Mouse (Mus musculus) heart, adult 2 months (tissue): ENCODE data around the gene Rnaseh2a.

Experiments used
- EP300 ChIP-seq: fragments of 200-500 bp; IDR thresholded peaks from 2 replicates; pipeline ENCODE4 v1.6.1; 2011; ENCODE audit warnings: low read depth, low read length, control low read depth; ENCODE audit not compliant: insufficient read depth
- POLR2A ChIP-seq: fragments of 200-500 bp; IDR thresholded peaks from 2 replicates; pipeline ENCODE4 v1.6.1; 2011; ENCODE audit warnings: mild to moderate bottlenecking, low read depth, low read length, control low read depth; ENCODE audit not compliant: insufficient read depth

DNA sequence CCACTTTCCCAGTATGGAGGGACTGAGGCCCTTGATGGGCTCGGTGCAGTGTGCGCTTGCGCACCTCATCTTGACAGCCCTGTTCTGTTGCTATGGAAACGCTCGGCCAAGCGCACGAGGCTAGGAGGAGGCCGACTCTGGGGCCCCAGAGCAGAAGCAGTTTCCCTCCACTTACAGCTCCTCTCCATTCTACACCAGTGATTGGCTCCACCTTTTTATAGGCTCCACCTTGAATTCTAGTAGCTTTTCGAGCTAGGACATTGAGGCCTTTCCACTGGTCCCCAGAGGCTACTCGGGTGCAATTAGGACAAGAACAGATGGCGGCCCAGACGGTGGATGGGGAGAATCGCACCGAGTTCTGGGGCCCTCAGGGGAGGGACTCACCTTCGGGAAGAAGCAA, 34.7 kb downstream of the Rnaseh2a start:
- TF ChIP-seq POLR2A (no peak), EP300 (no peak)
